Mouse (Mus musculus): ENCODE data around the gene Zfp968.
"Not testable (repeated sequence)": the region's sequence is repeated elsewhere in the genome, so short reads cannot be mapped to it uniquely, and the experiment has no call there.

Zfp968 gene

GRCm38 (mm10) chr2:175372136-175372535, at the start of gene Zfp968:
Gene Zfp968 (plus strand): TSS chr2:175372436.
- H3K27me3 ChIP-seq (ENCODE audit: control insufficient read depth, insufficient read depth, low read length, poor library complexity, severe bottlenecking); DNase-seq (ENCODE audit: low read depth, low spot score); H3K36me3 ChIP-seq (ENCODE audit: control insufficient read depth, insufficient read depth, low read length, poor library complexity, severe bottlenecking): not testable (repeated sequence)

GRCm38 (mm10) chr2:175338097-175338496, 34.1 kb upstream of the Zfp968 start, which contains the start of gene Gm4631:
Gene Gm4631 (minus strand): TSS chr2:175338197.
- not testable (repeated sequence) for DNase-seq (ENCODE audit: low read depth, low spot score); H3K36me3 ChIP-seq (ENCODE audit: control insufficient read depth, insufficient read depth, low read length, poor library complexity, severe bottlenecking); H3K27me3 ChIP-seq (ENCODE audit: control insufficient read depth, insufficient read depth, low read length, poor library complexity, severe bottlenecking)
